ENCODE assay signal across 8 mouse cellular contexts in genomic region chr13:24988391-24988790, GRCm38 (mm10). TPM values are rescaled to one million over a fixed set of nuclear protein-coding genes. Genes with fewer than 3 reads are reported as not detected.
DNase-seq lines count a peak whose midpoint lies in the region; ATAC-seq lines count a peak whose summit lies in the region.

No protein-coding gene starts in this region.

- H3K36me3 ChIP-seq in intestine, embryonic 15.5 days, result peaks cover 11% of the 10 kb centered on the region
- peaks cover 30% of the 10 kb centered on the region for H3K36me3 ChIP-seq in limb, embryonic 13.5 days
- H3K36me3 ChIP-seq in midbrain, embryonic 15.5 days (replicated peaks), result peaks cover 11% of the 10 kb centered on the region
- no peaks in the 10 kb centered on the region; the same call in 1 of the 2 replicates for H3K36me3 ChIP-seq in splenic B cell, adult 2 months (ENCODE audit: control insufficient read depth, insufficient read depth, low read length, poor library complexity, severe bottlenecking)

- H3K9ac ChIP-seq in intestine, embryonic 15.5 days, result no peak overlapping the region
- H3K9ac ChIP-seq in limb, embryonic 13.5 days, result no peak overlapping the region
- no peak overlapping the region for H3K9ac ChIP-seq in midbrain, embryonic 15.5 days

- H3K4me3 ChIP-seq in intestine, embryonic 15.5 days (replicated peaks), result no peak overlapping the region
- no peak overlapping the region for H3K4me3 ChIP-seq in limb, embryonic 13.5 days
- no peak overlapping the region for H3K4me3 ChIP-seq in midbrain, embryonic 15.5 days

- no peak overlapping the region for H3K27ac ChIP-seq in intestine, embryonic 15.5 days
- H3K27ac ChIP-seq in limb, embryonic 13.5 days, result no peak overlapping the region
- no peak overlapping the region for H3K27ac ChIP-seq in midbrain, embryonic 15.5 days

- peak; percentile 32 for DNase-seq in 3134 (ENCODE audit: extremely low read depth, insufficient read length, low spot score)
- DNase-seq in Muller cell, postnatal 12 days (ENCODE audit: inconsistent ontology term), result peak; percentile 70
- DNase-seq in cerebellum, postnatal 14 days, result peak; percentile 79 to 84
- peak; percentile 38 to 51 for DNase-seq in frontal cortex, postnatal 25 days (ENCODE audit: low spot score in 2 of 2)
- peak; percentile 50 for DNase-seq in splenic B cell, adult 2 months (ENCODE audit: low read depth, low spot score)

- 35% methylated on average over 7 of the region's 7 CpGs for WGBS in intestine, embryonic 15.5 days
- WGBS in limb, embryonic 13.5 days, result 35% methylated on average over 7 of the region's 7 CpGs
- WGBS in midbrain, embryonic 15.5 days, result 43% methylated on average over 7 of the region's 7 CpGs

- peak; percentile 84 for ATAC-seq in intestine, embryonic 15.5 days
- peak; percentile 75; the same call in 1 of the 2 replicates for ATAC-seq in limb, embryonic 13.5 days (ENCODE audit: low FRiP score, low read depth)
- ATAC-seq in midbrain, embryonic 15.5 days (replicated peaks), result peak; percentile 60

- peaks cover 3% of the 10 kb centered on the region; the same call in 1 of the 2 replicates for H3K4me1 ChIP-seq in intestine, embryonic 15.5 days (replicated peaks)
- no peaks in the 10 kb centered on the region for H3K4me1 ChIP-seq in limb, embryonic 13.5 days
- no peaks in the 10 kb centered on the region for H3K4me1 ChIP-seq in midbrain, embryonic 15.5 days

- no peak overlapping the region for H3K4me2 ChIP-seq in intestine, embryonic 15.5 days (replicated peaks)
- no peak overlapping the region for H3K4me2 ChIP-seq in limb, embryonic 13.5 days (replicated peaks)
- no peak overlapping the region for H3K4me2 ChIP-seq in midbrain, embryonic 15.5 days

- no peaks in the 10 kb centered on the region for H3K9me3 ChIP-seq in intestine, embryonic 15.5 days
- H3K9me3 ChIP-seq in limb, embryonic 13.5 days, result no peaks in the 10 kb centered on the region
- no peaks in the 10 kb centered on the region for H3K9me3 ChIP-seq in midbrain, embryonic 15.5 days

- no peaks in the 10 kb centered on the region for H3K27me3 ChIP-seq in intestine, embryonic 15.5 days (replicated peaks)
- H3K27me3 ChIP-seq in limb, embryonic 13.5 days, result no peaks in the 10 kb centered on the region
- no peaks in the 10 kb centered on the region for H3K27me3 ChIP-seq in midbrain, embryonic 15.5 days (replicated peaks)
- H3K27me3 ChIP-seq in splenic B cell, adult 2 months (ENCODE audit: control insufficient read depth, insufficient read depth, low read length, poor library complexity, severe bottlenecking), result no peaks in the 10 kb centered on the region

RNA-seq across cellular contexts. Expression of gene Mrs2, which starts 31.8 kb away (rescaled TPM):
- 15.6 and 17.4 TPM in 2 replicates for polyA plus RNA-seq in intestine, embryonic 15.5 days (2015; fragmentation: Nextera tagmentation; extraction: Ambion mirVana)
- polyA plus RNA-seq in limb, embryonic 13.5 days (2015; fragmentation: Nextera tagmentation; extraction: Ambion mirVana), result 13.6 and 14.6 TPM in 2 replicates
- 17.3 and 18.9 TPM in 2 replicates for polyA plus RNA-seq in midbrain, embryonic 15.5 days (2015; fragmentation: Nextera tagmentation; extraction: Ambion mirVana)

RNA-seq across cellular contexts. Expression of gene Gpld1, which starts 45.4 kb away (rescaled TPM):
- polyA plus RNA-seq in intestine, embryonic 15.5 days (2015; fragmentation: Nextera tagmentation; extraction: Ambion mirVana), result 2.0 and 3.1 TPM in 2 replicates
- polyA plus RNA-seq in limb, embryonic 13.5 days (2015; fragmentation: Nextera tagmentation; extraction: Ambion mirVana), result 0.65 and 0.88 TPM in 2 replicates
- polyA plus RNA-seq in midbrain, embryonic 15.5 days (2015; fragmentation: Nextera tagmentation; extraction: Ambion mirVana), result 2.0 and 3.0 TPM in 2 replicates

RNA-seq across cellular contexts. Expression of gene Aldh5a1, which starts 50.9 kb away (rescaled TPM):
- 9.6 and 10.3 TPM in 2 replicates for polyA plus RNA-seq in intestine, embryonic 15.5 days (2015; fragmentation: Nextera tagmentation; extraction: Ambion mirVana)
- 4.0 and 4.9 TPM in 2 replicates for polyA plus RNA-seq in limb, embryonic 13.5 days (2015; fragmentation: Nextera tagmentation; extraction: Ambion mirVana)
- polyA plus RNA-seq in midbrain, embryonic 15.5 days (2015; fragmentation: Nextera tagmentation; extraction: Ambion mirVana), result 12.5 and 12.6 TPM in 2 replicates
